ENCODE assay signal across 29 mouse cellular contexts in the genomic region with DNA sequence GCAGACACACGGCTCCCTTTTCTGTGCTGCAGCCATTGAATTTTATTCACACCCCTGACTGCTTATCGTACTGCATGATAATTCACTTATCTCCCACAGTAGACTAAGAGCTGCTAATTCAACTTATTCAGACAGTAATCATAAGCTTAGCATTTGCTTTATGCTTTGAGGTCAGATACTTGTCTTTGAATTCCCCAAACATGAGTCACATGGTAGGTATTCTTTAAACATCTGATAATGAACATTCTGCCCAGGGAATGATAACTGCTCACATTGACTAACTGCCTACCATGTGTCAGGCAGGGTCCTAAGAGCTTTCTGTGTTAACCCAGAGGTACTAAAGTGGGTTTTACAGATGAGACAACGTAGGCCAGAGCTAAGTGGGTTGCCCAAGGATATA. TPM values are rescaled to one million over a fixed set of nuclear protein-coding genes. Genes with fewer than 3 reads are reported as not detected.
A peak's percentile ranks its signal among the peaks of the same experiment; 100 is the strongest.
DNase-seq lines count a peak whose midpoint lies in the region; ATAC-seq lines count a peak whose summit lies in the region.
"Had no signal": no experiment of that assay in that cellular context is flagged by ENCODE, and none has a peak within 500 bp of the region (broad histone marks: within the 10 kb centered on the region; RNA-seq: fewer than 3 reads in every experiment).

No protein-coding gene starts in this region.

- 56% methylated on average over 3 of the region's 3 CpGs for WGBS in midbrain, embryonic 16.5 days

- ATAC-seq in megakaryocyte-erythroid progenitor cell, adult 5-6 weeks (replicated peaks; ENCODE audit: low FRiP score, low TSS enrichment, poor library complexity, severe bottlenecking), result peak; percentile 50
- ATAC-seq in midbrain, embryonic 16.5 days, result no peak
- ATAC-seq: activated CD4-positive, CD25-positive, alpha-beta regulatory T cell, adult 4 months; CD4-positive, CD25-positive, alpha-beta regulatory T cell, adult 4 months; forebrain, embryonic 15.5 days; hindbrain, embryonic 16.5 days; intestine, embryonic 15.5 days had no signal

- H3K27me3 ChIP-seq in midbrain, embryonic 16.5 days (ENCODE audit: control insufficient read depth, insufficient read depth, low read depth, low read length), result no peaks in the 10 kb centered on the region
- H3K27me3 ChIP-seq: embryonic facial prominence, embryonic 13.5 days; forebrain, embryonic 12.5 days; forebrain, embryonic 15.5 days; heart, embryonic 12.5 days; heart, embryonic 15.5 days; hindbrain, embryonic 13.5 days; intestine, embryonic 15.5 days had no signal

- H3K4me2 ChIP-seq in midbrain, embryonic 16.5 days (ENCODE audit: low read length), result no peak overlapping the region
- H3K4me2 ChIP-seq: embryonic facial prominence, embryonic 13.5 days; forebrain, embryonic 12.5 days; forebrain, embryonic 15.5 days; heart, embryonic 12.5 days; heart, embryonic 15.5 days; hindbrain, embryonic 13.5 days; intestine, embryonic 15.5 days had no signal

- DNase-seq in A20 (ENCODE audit: low read depth, low spot score), result peak; percentile 4
- peak; percentile 47 for DNase-seq in Muller cell, postnatal 12 days (ENCODE audit: inconsistent ontology term)
- DNase-seq in adrenal gland, adult 18-20 months (ENCODE audit: low spot score in 2 of 2), result no peak
- DNase-seq in spleen, postnatal 4 days (ENCODE audit: low spot score in 2 of 2), result no peak
- DNase-seq: adrenal gland, postnatal 25 days; cerebellum, adult 11-12 months; cerebellum, adult 8-10 months; cerebellum, postnatal 10 days; cerebellum, postnatal 36 days; embryo, embryonic 11 days; gastrocnemius, postnatal 25 days; heart, adult 18-20 months; heart, postnatal 10 days; heart, postnatal 36 days had no signal

- H3K9me3 ChIP-seq in midbrain, embryonic 16.5 days (replicated peaks; ENCODE audit: control insufficient read depth, low read length, poor library complexity, severe bottlenecking), result no peaks in the 10 kb centered on the region
- H3K9me3 ChIP-seq: embryonic facial prominence, embryonic 10.5 days; embryonic facial prominence, embryonic 13.5 days; forebrain, embryonic 12.5 days; forebrain, embryonic 15.5 days; heart, embryonic 12.5 days; heart, embryonic 15.5 days; hindbrain, embryonic 10.5 days; hindbrain, embryonic 13.5 days; intestine, embryonic 15.5 days had no signal

- H3K4me3 ChIP-seq in midbrain, embryonic 16.5 days (ENCODE audit: low read depth, low read length), result no peak overlapping the region
- H3K4me3 ChIP-seq: embryonic facial prominence, embryonic 10.5 days; embryonic facial prominence, embryonic 13.5 days; erythroblast, embryonic 14.5 days; forebrain, embryonic 12.5 days; forebrain, embryonic 15.5 days; heart, embryonic 12.5 days; heart, embryonic 15.5 days; hindbrain, embryonic 10.5 days; hindbrain, embryonic 13.5 days; intestine, embryonic 15.5 days had no signal

- H3K9ac ChIP-seq in midbrain, embryonic 16.5 days (ENCODE audit: low read depth, low read length), result no peak overlapping the region
- H3K9ac ChIP-seq: embryonic facial prominence, embryonic 13.5 days; forebrain, embryonic 12.5 days; forebrain, embryonic 15.5 days; heart, embryonic 12.5 days; heart, embryonic 15.5 days; hindbrain, embryonic 13.5 days; intestine, embryonic 15.5 days had no signal

- H3K27ac ChIP-seq in midbrain, embryonic 16.5 days (ENCODE audit: low read length), result no peak overlapping the region
- H3K27ac ChIP-seq: embryonic facial prominence, embryonic 10.5 days; embryonic facial prominence, embryonic 13.5 days; forebrain, embryonic 12.5 days; forebrain, embryonic 15.5 days; heart, embryonic 15.5 days; hindbrain, embryonic 10.5 days; hindbrain, embryonic 13.5 days; intestine, embryonic 15.5 days had no signal

- peaks cover 9% of the 10 kb centered on the region for H3K36me3 ChIP-seq in midbrain, embryonic 16.5 days (ENCODE audit: control insufficient read depth, insufficient read depth, low read length)

- no peaks in the 10 kb centered on the region for H3K4me1 ChIP-seq in midbrain, embryonic 16.5 days (ENCODE audit: control insufficient read depth, insufficient read depth, low read length)
- H3K4me1 ChIP-seq: embryonic facial prominence, embryonic 10.5 days; embryonic facial prominence, embryonic 13.5 days; forebrain, embryonic 12.5 days; forebrain, embryonic 15.5 days; hindbrain, embryonic 13.5 days; intestine, embryonic 15.5 days had no signal

RNA-seq across cellular contexts. Expression of a gene that starts 25.7 kb away (rescaled TPM):
- total RNA-seq in megakaryocyte-erythroid progenitor cell, adult 5-6 weeks (2014; fragmentation: Nextera tagmentation), result 31.5 and 49.3 TPM in 2 replicates
- 52.1 and 61.4 TPM in 2 replicates for total RNA-seq in megakaryocyte-erythroid progenitor cell, adult 5-6 weeks (2017)
- 10 to 100 TPM; 18.2 to 21.5 TPM for total RNA-seq in adrenal gland, adult 18-20 months (2021)
- polyA plus RNA-seq in midbrain, embryonic 16.5 days (2015; fragmentation: Nextera tagmentation; extraction: Ambion mirVana), result 25.6 and 28.5 TPM in 2 replicates

RNA-seq across cellular contexts. Expression of a gene that starts 42.5 kb away (rescaled TPM):
- 17.8 and 25.3 TPM in 2 replicates for total RNA-seq in megakaryocyte-erythroid progenitor cell, adult 5-6 weeks (2014; fragmentation: Nextera tagmentation)
- total RNA-seq in megakaryocyte-erythroid progenitor cell, adult 5-6 weeks (2017), result 53.2 and 54.5 TPM in 2 replicates
- 10 to 100 TPM; 18.8 to 21.1 TPM for total RNA-seq in adrenal gland, adult 18-20 months (2021)
- polyA plus RNA-seq in midbrain, embryonic 16.5 days (2015; fragmentation: Nextera tagmentation; extraction: Ambion mirVana), result 26.6 and 29.6 TPM in 2 replicates

RNA-seq across cellular contexts. Expression of a gene that starts 42.5 kb away (rescaled TPM):
- total RNA-seq in megakaryocyte-erythroid progenitor cell, adult 5-6 weeks (2014; fragmentation: Nextera tagmentation), result 0.87 and 0.92 TPM in 2 replicates
- not detected in 2 replicates for total RNA-seq in megakaryocyte-erythroid progenitor cell, adult 5-6 weeks (2017)
- total RNA-seq in adrenal gland, adult 18-20 months (2021), result under 1 TPM; 0.54 to 0.70 TPM
- polyA plus RNA-seq in midbrain, embryonic 16.5 days (2015; fragmentation: Nextera tagmentation; extraction: Ambion mirVana), result 0.25 and 0.46 TPM in 2 replicates

Comparison
In these comparisons a context has a peak if more than half of its experiments do, and no peak if none do; other contexts are left out.
1. DNase-seq: peak in A20 (single experiment) and Muller cell, postnatal 12 days (single experiment); none in adrenal gland, adult 18-20 months (0 of 2) and spleen, postnatal 4 days (0 of 2).